Mouse (Mus musculus): ENCODE measurements around the gene Dram1. TPM values are rescaled to one million over a fixed set of nuclear protein-coding genes. Genes with fewer than 3 reads are reported as not detected.

The Dram1 gene
- polyA plus RNA-seq, 1 experiment from 2014 or later = 3.3 TPM

Other genes with a start within 250 kb of the Dram1 start
- gene Parpbp, start 232.1 kb downstream of the Dram1 start, polyA plus RNA-seq (2015; fragmentation: Nextera tagmentation; extraction: Ambion mirVana) = 9.4 and 12.0 TPM in 2 replicates
- gene Nup37, start 232.1 kb downstream of the Dram1 start, polyA plus RNA-seq (2015; fragmentation: Nextera tagmentation; extraction: Ambion mirVana) = 33.5 and 37.0 TPM in 2 replicates
- 45.9 and 47.5 TPM in 2 replicates for gene Washc3, start 178.0 kb downstream of the Dram1 start, polyA plus RNA-seq (2015; fragmentation: Nextera tagmentation; extraction: Ambion mirVana)
- 9.4 and 9.6 TPM in 2 replicates for gene Gnptab, start 52 bp upstream of the Dram1 start, polyA plus RNA-seq (2015; fragmentation: Nextera tagmentation; extraction: Ambion mirVana)
- 0.22 TPM in 1 of 2 replicates, not detected in the other for gene Sycp3, start 80.5 kb upstream of the Dram1 start, polyA plus RNA-seq (2015; fragmentation: Nextera tagmentation; extraction: Ambion mirVana)
- 20.0 and 28.2 TPM in 2 replicates for gene Chpt1, start 125.0 kb upstream of the Dram1 start, polyA plus RNA-seq (2015; fragmentation: Nextera tagmentation; extraction: Ambion mirVana)
- 3.9 and 9.6 TPM in 2 replicates for gene Mybpc1, start 226.1 kb upstream of the Dram1 start, polyA plus RNA-seq (2015; fragmentation: Nextera tagmentation; extraction: Ambion mirVana)